Mouse (Mus musculus) cerebellum, adult 18-20 months (tissue): ENCODE data around the gene Bsn.

ENCODE experiments used
- DNase-seq, 2 experiments: peaks; one replicate each; pipeline ENCODE4 v3.0.0; 2021

Gene Bsn

DNA sequence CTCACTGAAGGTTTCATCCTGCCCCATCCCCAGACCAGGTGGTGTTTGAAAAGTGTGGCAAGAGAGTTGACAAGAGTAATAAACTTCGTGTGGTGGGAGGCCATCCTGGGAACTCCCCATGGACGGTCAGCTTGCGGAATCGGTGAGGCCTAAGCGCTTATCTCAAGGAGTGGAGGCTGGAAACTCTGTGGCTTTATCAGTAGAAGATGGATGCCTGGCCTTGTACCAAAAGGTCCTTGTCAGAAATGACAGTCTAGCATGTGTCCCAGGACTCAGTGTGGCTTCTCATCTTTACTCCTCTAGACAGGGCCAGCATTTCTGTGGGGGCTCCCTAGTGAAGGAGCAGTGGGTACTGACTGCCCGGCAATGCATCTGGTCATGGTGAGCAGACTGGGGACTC lies 106.6 kb downstream of the Bsn start:
- DNase-seq: no peak

DNA sequence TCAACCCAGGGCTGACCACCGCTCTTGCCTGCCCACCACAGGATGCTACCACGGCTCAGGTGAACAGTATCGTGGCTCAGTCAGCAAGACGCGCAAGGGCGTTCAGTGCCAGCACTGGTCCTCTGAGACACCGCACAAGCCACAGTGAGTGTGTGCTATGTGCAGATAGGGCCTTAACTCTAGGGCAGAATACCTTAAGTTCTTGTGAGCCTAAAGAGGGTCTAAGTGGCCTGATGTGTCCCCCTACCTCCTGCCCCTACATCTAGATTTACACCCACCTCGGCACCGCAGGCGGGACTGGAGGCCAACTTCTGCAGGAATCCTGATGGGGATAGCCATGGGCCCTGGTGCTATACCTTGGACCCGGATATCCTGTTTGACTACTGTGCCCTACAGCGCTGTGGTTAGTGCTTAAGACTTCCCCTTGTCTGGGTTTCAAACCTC lies 107.2 kb downstream of the Bsn start, which contains the start of gene Rnf123:
TSS of gene Rnf123 (minus strand) at position 359 of the 444 bp plus-strand sequence.
- DNase-seq: no peak

DNA sequence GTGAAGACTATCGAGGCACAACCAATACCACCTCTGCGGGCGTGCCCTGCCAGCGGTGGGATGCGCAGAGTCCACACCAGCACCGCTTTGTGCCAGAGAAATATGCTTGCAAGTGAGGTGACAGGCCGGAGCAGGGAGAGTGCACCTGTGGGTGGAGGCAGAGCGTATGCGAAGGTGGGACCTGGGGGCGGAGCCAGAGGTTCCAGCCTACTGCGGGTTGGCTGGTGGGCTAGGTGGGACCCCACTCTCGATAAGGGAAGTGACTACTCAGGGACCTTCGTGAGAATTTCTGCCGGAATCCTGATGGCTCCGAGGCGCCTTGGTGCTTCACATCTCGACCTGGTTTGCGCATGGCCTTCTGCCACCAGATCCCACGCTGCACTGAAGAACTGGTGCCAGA lies 107.6 kb downstream of the Bsn start:
- peak in 1 of 2 experiments; percentile 47 for DNase-seq

DNA sequence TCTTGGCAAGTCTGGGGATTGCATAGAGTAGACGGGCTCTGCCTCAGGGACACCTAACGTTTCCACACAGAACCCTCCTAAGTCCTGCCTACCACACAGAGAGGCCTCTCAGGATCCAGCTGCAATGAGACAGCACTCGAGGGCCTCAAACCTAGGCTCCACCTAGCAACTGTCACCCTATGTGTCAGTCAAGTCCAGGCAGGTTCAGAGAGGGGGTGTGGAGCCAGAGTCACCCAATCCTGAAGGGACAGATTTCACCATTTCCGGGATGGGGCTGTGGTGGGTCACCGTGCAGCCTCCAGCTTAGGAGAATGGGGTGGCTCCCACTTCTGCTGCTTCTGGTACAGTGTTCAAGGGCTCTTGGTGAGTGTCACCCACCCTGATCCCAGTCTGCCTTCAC lies 110.0 kb downstream of the Bsn start, which contains the start of gene Mst1:
TSS of gene Mst1 (plus strand) at position 269 of the 400 bp plus-strand sequence.
- DNase-seq: no peak

DNA sequence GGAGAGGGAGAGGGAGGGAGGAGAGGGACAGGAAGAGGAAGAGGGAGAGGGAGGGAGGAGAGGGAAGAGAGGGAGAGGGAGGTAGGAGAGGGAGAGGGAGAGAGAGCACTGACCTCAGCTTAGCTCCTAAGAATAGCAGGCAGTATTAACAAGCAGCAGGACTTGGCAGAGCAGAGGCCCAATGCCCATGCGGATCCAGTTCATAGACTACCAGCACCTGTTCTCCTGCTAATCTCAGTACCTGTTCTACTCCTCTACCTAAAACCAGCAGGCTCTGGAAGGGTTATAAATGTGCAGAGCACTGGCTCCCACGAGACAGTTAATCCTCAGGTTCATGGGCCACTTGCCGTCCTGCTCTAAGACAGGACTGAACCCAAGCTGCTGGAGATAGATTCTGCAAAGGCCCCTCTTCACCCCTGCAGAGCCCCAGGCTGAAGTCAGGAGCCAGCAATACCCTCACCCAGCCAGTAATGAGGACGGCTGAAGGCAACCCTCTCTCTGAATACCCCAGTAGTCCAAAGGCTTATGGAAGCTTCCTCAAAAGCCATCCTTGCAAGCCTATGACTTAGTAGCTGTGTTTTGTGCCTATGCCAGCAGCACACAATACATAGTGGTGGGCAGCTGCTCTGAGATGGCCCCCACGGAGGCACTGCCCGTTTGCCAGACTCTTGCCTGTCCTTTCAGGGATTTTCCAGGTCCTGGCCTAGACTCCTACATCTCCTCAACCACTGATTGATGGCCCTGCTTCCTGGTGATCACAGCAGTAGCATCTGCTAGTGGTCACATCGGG lies 116.8 kb downstream of the Bsn start:
- peak; percentile 81 to 90 for DNase-seq

DNA sequence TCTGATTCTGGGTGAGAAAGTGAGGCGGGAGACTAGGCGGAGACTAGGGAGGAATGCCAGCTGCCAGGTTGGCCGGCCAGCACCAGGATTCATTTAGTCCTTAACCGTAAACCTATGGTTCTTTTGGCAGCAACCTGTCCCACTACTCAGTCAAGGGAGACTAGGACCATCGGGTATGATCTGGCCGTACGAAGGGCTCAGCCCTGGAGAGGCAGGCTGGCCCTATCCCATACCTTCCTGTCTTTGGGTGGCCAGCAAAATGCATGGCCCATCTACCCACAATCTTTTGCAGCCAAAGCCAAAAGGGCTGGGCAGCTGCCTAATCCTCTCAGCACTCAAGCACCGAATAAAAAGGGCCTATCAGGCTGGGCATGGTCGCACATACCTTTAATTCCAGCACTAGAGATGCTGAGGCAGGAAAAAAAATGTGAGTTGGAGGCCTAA lies 117.7 kb downstream of the Bsn start:
- peak; percentile 63 to 66 for DNase-seq

DNA sequence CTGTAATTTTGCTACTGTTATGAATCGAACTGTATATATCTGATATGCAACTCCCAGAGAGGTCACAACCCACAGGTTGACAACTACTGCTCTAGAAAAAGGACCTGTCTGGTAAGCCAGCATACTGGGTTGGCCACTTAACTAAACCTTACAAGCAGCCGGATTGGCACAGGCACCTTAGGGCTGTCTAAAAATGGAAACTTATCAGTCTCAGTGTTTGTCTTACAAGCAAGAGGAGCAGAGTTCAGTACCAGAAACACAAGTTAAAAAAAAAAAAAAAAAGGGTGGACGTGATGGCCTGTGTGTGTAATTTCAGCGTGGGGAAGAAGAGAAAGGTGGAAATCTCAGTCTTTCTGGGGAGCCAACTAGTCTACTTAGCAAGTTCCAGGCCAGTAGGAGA lies 118.4 kb downstream of the Bsn start:
- no peak for DNase-seq

DNA sequence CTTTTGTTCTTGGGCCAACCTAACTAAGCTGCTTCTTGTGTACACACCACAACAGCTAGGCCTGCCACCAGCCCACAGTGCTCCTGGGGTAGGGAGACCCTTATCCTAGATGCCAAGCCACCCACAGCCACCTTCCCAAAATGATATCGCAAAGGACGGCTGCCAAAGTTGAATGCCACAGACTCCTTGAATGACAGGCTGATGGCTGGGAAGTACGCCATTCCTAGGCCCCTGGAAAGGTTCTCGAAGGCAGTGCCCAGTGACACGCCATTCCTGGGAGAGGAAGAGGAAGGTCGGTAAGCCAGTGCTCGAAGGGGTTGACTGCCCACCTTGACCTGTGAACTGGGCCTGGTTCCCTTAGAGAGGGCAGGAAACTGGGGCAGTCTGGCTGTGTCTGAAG lies 120.7 kb downstream of the Bsn start:
- DNase-seq: peak in 1 of 2 experiments; percentile 28

DNA sequence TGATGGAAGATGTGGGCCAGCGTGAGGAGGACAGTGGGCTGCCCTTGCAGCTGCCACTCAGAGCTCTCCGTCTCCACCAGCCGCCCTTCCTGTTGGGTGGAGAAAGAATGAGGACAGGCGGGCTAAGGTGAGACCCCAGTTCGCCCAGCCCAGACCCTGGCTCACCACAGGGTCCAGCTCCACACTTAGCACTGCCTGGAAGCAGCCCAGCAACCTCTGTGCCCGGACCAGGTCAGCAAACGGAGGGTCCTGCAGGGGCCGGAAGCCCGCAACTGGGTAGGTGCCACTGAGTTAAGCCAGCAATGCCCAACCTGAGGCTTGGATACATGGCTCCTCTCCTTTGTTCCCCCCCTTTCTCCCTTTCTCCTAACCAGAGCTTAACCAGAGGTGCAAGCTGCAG lies 121.2 kb downstream of the Bsn start:
- DNase-seq: peak in 1 of 2 experiments; percentile 25

DNA sequence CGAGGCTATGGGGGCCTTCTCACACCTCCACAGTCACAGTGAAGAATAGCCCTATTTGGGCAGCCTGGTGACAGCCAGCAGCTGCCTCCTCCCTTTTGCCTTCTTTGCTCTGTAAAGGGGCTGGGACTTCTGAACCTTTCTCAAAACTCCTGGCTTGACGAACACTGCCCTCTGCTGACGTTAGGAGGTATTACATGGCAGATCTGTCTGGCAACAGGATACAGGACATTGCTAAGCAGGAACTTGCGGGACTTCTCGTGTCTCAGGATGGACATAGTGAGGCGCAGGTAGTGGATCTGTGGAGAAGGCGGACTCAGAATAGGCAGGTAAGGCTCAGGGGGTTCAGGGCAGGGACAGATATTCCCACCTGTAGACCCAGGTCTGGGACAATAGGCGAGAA lies 122.3 kb downstream of the Bsn start:
- DNase-seq: peak; percentile 92 to 93

DNA sequence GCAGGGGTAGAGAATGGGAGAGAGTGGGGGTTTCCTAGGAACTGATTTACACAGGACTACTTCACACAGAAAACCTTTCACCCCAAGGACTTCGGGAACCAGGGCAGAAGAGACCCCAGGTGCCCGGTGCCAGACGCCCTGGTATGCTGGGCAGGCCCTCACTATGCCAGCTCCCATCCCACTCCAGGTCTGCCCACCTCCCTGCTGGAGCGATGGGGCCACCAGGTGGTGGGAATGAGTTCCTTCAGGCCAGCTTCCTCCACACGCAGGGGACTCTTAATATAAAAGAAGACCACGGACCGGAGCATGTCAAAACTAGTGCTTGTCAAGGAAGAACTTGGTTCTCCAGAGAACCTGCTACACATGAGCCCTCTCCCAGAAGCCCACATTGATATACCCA lies 123.0 kb downstream of the Bsn start:
- peak in 1 of 2 experiments; percentile 41 for DNase-seq

DNA sequence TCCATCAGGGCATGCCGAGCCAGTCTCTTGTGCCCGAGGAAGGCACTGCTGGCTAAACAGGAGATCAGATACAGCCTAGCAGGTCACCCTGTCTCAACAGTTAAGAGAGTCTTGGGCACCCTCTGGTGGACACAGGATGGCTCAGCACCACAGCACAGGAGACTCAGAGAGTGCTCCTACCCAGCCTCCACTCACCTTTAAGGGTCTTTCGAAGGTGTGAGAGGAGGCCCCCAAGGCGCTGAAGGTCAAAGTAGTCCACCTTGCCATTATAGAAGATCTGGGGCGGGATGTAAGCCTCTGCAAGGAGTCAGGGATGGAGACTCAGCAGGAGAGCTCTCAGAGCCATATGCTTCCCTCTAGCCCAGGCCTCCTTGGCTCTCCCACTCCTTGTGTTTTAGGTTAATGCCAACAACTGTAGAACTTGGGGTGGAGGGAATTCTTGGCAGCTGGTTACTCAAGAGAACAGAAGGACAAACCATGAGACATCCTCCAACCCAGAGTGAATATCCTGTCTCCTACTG lies 124.6 kb downstream of the Bsn start:
- peak; percentile 87 to 88 for DNase-seq

DNA sequence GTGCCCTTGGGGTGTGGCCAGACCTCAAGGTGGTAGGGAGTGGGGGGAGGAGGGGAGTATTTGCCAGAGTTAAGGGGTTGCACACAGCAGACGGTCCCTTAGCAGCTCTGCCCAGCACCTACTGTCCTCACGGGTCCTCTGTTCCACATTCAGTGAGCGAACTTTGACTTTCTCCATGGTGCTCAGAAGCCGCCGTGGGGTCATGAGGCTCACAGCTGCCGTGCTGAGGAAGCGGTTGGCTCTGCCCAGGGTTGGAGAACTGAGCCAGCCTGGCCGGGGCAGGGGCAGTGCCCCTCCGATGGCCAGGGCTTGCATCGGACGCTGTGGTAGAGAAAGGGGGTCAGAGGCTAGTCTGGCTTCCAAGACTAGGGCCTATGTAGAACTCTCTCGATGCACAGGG lies 126.8 kb downstream of the Bsn start:
- no peak for DNase-seq

DNA sequence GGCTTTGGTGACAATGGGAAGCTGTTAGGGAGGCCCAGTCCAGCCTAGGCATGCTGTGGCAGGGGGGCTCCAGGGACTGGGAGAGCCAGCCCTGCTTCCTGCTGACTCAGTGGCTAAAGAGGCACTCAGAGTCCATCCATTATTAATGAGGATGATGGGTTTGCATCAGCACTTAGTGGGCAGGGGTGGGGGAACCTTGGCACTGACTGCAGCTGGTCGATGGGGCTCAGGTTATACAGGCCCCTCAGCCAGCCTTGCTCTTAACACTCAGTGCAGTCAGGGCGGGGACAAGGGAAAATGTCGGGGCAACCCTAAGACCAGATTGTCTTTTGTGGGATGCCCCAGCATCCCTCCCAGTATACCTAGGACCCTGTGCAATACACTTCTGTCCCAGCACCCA lies 128.0 kb downstream of the Bsn start:
- DNase-seq: no peak

DNA sequence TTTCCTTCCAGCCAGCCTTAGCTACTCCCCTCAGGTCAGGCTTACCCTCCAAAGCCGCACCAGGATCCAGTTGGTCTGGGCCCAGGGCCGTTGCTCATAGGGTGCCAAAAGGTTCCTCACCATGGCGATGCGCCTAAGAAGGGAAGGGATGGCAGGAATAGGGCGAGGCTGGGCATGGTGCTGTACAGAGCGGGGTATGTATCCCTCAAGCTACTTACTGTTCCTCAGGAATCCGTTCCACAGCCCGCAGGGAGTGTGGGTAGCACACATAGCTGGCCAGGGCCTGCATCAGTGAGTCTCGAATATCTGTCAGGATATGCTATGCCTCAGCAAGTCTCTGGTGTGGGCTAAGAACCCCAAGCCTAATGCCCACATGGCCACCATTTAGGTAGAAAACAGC lies 131.9 kb downstream of the Bsn start:
- peak in 1 of 2 experiments; percentile 13 for DNase-seq

DNA sequence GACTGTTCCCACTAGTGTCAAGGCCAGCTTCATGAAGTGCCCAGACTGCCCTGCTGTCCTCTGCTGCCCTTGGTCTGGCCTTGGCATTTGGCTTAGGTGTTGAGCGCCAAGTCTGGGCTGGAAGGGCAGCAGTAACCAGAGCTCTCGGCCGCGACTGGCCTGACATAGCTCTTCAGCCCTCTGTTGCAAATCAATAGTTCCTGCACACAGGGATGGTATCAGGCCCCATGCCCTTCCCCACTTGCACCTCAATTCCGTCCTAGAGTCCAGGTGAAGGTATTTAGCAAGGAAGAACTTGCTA lies 133.0 kb downstream of the Bsn start:
- peak in 1 of 2 experiments; percentile 7 for DNase-seq

DNA sequence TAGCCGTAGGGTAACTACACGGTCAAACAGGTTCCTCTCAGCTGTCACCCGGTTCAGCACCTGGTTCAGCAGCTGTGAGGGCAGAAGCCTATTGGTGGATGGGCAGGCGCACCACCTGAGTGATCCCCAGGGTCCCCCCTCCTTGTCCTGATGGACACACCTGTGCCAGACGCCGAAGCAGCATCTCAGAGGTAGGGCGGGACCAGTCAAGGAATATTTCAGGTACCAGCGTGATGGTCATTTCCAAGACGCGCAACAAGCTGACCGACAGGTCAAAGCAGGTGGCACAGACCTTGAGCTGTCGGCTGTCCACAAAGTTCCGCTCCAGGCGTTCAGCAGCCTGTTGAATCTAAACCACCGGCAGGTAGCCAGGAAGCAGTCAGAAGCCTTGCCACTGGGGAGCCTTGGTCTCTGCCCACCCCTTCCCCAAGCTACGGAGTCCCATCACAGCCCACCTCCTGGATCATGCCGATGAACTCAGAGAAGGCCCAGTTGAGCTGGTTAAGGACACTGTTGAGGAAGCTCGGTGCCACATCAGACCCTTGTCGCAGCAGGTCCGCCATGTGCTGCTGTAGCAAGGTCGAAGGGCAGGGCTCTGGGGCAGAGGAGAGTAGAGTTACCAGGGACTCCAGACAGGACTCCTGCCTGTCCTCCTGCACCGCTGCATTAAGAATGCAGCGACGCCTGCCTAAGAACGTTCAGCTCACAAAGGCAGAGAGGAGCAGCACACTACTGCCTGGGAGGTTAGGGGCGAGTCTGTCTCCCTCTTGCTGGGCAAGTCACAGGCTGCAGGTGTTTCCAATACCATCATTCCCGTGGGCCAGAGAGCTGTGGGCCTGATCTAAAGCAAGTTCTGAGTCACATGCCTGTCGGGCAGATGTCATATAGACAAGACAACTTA lies 133.6 kb downstream of the Bsn start:
- peak; percentile 6 to 15 for DNase-seq

DNA sequence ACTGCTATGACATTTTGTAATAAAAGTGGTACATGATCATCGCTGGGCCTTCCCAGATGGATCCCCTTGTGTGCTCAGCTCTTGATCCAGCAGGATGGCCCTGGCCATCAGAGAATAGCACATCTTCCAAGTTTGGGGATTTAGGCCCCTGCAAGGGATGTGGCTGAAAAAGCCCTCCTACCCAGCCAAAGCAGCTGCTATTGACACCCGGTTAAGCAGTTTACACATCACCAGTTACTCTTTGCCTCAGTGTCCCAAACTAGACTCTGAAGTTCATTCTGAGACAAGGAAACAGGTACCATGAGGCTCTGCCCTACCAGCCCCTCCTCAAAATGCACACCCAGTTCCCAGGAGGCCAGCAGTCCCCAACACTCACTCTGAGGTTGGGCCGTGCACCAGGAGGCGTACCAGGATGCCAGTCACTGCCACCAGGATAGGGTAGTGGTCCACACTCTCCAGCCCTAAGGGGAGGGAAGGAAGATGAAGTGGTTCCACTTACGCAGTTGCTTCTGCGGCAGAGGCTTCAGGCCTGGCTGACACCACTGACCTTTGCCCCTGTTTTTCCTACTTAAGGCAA lies 134.4 kb downstream of the Bsn start:
- DNase-seq: no peak

DNA sequence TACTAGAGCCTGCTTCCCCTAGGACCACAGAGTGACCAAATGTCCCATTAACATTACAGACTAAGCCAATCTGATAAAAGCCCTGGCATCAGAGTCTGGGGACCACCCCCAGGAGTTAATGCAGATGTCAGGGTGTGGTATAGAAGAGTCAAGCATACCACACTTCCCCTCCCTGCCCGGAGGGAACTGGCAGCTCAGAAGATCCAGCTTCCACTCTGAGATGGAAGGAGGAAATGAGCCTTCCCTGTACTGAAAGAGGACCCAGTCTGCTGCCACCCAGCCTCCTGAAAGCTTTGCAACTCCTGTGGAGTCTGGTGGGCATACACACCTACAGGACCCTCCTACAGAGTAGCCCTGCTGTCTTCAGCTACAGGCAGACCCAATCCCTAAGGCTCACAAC lies 135.1 kb downstream of the Bsn start:
- no peak for DNase-seq

DNA sequence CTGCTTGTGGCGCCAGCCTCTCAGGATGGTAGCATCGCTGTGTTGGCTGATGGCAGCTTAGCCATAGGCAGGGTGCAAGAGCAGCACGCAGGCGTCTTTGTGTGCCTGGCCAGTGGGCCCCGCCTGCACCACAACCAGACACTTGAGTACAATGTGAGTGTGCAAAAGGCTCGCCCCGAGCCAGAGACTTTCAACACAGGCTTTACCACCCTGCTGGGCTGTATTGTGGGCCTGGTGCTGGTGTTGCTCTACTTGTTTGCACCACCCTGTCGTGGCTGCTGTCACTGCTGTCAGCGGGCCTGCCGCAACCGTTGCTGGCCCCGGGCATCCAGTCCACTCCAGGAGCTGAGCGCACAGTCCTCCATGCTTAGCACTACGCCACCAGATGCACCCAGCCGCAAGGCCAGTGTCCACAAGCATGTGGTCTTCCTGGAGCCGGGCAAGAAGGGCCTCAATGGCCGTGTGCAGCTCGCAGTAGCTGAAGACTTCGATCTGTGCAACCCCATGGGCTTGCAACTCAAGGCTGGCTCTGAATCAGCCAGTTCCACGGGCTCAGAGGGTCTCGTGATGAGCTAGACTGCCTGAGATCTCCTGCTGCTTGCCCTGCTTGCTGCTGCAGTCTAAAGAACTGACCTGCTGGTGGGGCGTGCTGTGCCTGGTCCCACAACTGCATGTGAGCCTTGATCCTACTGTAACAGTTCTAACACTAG lies 135.7 kb downstream of the Bsn start:
- peak in 1 of 2 experiments; percentile 7 for DNase-seq

DNA sequence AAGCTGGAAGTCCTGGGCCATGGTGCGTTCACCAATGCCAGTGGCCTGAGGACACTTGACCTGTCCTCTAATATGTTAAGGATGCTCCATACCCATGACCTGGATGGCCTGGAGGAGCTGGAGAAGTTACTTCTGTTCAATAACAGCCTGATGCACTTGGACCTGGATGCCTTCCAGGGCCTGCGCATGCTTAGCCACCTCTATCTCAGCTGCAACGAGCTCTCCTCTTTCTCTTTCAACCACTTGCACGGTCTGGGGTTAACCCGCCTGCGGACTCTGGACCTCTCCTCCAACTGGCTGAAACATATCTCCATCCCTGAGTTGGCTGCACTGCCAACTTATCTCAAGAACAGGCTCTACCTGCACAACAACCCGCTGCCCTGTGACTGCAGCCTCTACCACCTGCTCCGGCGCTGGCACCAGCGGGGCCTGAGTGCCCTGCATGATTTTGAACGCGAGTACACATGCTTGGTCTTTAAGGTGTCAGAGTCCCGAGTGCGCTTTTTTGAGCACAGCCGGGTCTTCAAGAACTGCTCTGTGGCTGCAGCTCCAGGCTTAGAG lies 136.4 kb downstream of the Bsn start:
- DNase-seq: peak; percentile 19 to 40
